11 mouse cellular contexts compared by ENCODE assay signal in the genomic region with DNA sequence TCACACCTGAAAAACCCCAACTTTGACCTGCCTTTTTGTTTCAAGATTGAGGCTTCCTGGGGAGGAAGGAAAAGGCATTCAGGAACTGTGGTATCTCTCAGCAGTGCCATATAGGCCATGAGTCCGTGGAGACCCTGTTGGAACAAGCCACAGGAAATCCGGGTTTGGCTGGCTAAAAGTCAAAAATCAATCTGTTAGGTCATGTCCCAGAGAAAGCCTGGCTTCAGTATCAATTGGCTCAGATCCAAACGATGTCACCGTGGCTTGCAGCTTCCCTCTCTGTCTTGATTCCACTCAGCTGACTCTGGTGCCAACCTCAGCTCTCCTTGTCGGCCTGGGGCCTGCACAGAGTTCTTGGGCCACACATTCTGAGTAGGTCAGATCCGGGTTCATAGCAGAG.
A peak's percentile ranks its signal among the peaks of the same experiment; 100 is the strongest.
DNase-seq lines count a peak whose midpoint lies in the region; ATAC-seq and TF ChIP-seq lines count a peak whose summit lies in the region.
"Had no signal": no experiment of that assay in that cellular context is flagged by ENCODE, and none has a peak within 500 bp of the region (broad histone marks: within the 10 kb centered on the region; RNA-seq: fewer than 3 reads in every experiment).

No protein-coding gene starts in this region.

- H3K27me3 ChIP-seq in kidney, postnatal 0 days (ENCODE audit: insufficient read depth, low read length): 0 out of 2 replicates have a peak, but pooled peaks cover 2% of the 10 kb centered on the region

- no peak overlapping the region for H3K4me2 ChIP-seq in kidney, postnatal 0 days (ENCODE audit: low read length)
- H3K4me2 ChIP-seq: hindbrain, embryonic 15.5 days; neural tube, embryonic 13.5 days had no signal

- no peak overlapping the region for H3K4me3 ChIP-seq in gastrocnemius, adult 2 months
- H3K4me3 ChIP-seq in kidney, postnatal 0 days (replicated peaks; ENCODE audit: low read depth, low read length): no peak overlapping the region
- H3K4me3 ChIP-seq: hindbrain, embryonic 15.5 days; megakaryocyte, embryonic 14.5 days; neural tube, embryonic 13.5 days had no signal

- H3K27ac ChIP-seq in gastrocnemius, adult 2 months: no peak overlapping the region
- H3K27ac ChIP-seq in kidney, postnatal 0 days: no peak overlapping the region
- H3K27ac ChIP-seq: hindbrain, embryonic 15.5 days; neural tube, embryonic 13.5 days had no signal

- no peak for ATAC-seq in kidney, postnatal 0 days (replicated peaks; ENCODE audit: low FRiP score, low read depth)

- H3K9ac ChIP-seq in kidney, postnatal 0 days (ENCODE audit: low read depth, low read length): no peak overlapping the region
- H3K9ac ChIP-seq: hindbrain, embryonic 15.5 days; neural tube, embryonic 13.5 days had no signal

- no peaks in the 10 kb centered on the region for H3K9me3 ChIP-seq in kidney, postnatal 0 days (replicated peaks; ENCODE audit: low read length)

- no peaks in the 10 kb centered on the region for H3K36me3 ChIP-seq in kidney, postnatal 0 days (ENCODE audit: insufficient read depth, low read length)
- H3K36me3 ChIP-seq: hindbrain, embryonic 15.5 days; neural tube, embryonic 13.5 days had no signal

- intact Hi-C loops in gastrocnemius, adult 2 months (cut with DNase I): no loop called here
- intact Hi-C loops in gastrocnemius, postnatal 36 days (cut with DNase I): no loop called here

- WGBS in kidney, postnatal 0 days: 50% methylated on average over 6 of the region's 6 CpGs

- DNase-seq in gastrocnemius, adult 2 months: peak; percentile 25
- DNase-seq in gastrocnemius, postnatal 36 days: no peak
- peak; percentile 13 for DNase-seq in urinary bladder, postnatal 14 days (ENCODE audit: low spot score)
- DNase-seq in urinary bladder, postnatal 10 days (ENCODE audit: low spot score): no peak
- DNase-seq in kidney, postnatal 0 days (ENCODE audit: low spot score): peak; percentile 34
- DNase-seq in naive thymus-derived CD4-positive, alpha-beta T cell, adult 2 months (ENCODE audit: low read depth): peak; percentile 8
- DNase-seq in urinary bladder, adult 2 months (ENCODE audit: low spot score): no peak
- no peak for DNase-seq in left cerebral cortex, adult 11 months (ENCODE audit: low spot score)

- no peak for TF ChIP-seq CTCF in gastrocnemius, adult 2 months (IDR thresholded peaks at IDR 0.05)
- TF ChIP-seq CTCF in kidney, postnatal 0 days (IDR thresholded peaks at IDR 0.05; ENCODE audit: low read depth): no peak

- 0 out of 2 replicates have a peak, but pooled peaks cover 4% of the 10 kb centered on the region for H3K4me1 ChIP-seq in kidney, postnatal 0 days (replicated peaks; ENCODE audit: insufficient read depth, low read length)

Comparison
In these comparisons a context has a peak if more than half of its experiments do, and no peak if none do; other contexts are left out.
1. DNase-seq: peak in gastrocnemius, adult 2 months (single experiment), urinary bladder, postnatal 14 days (single experiment), kidney, postnatal 0 days (single experiment) and naive thymus-derived CD4-positive, alpha-beta T cell, adult 2 months (single experiment); none in gastrocnemius, postnatal 36 days (0 of 2), urinary bladder, postnatal 10 days (single experiment), urinary bladder, adult 2 months (single experiment) and left cerebral cortex, adult 11 months (single experiment).